Mouse (Mus musculus): ENCODE data around the gene Slc4a10.

DNA sequence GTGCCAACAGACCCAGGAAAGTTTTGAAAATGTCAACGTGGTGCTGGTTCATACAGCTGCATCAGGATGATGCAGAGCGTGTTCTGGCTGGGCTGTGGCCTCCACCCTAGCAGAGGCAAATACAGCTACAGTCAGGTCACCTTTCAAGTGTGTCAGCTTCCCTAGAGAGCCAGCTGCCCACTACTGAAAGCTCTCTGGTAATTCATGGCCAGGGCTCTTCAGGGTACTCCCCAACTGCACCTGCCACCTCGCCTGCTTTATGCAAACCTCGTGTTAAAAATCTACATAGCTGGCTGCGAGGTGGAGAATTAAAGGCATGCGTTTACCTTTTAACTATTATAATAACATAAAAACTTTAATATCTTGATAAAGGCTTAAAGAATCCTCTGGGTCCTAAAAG is 298.1 kb downstream of the Slc4a10 start:
- no peak for TF ChIP-seq CTCF (IDR thresholded peaks at IDR 0.05; ENCODE audit: control insufficient read depth, insufficient read depth, insufficient read length)
- TF ChIP-seq MYOD1 (IDR thresholded peaks at IDR 0.05; ENCODE audit: control insufficient read depth, insufficient read length, low read depth), result no peak
- no peak for TF ChIP-seq MAX (IDR thresholded peaks at IDR 0.05)
- no peak for TF ChIP-seq CEBPB (IDR thresholded peaks at IDR 0.05; ENCODE audit: low read depth)
- no peak for TF ChIP-seq FOSL1 (IDR thresholded peaks at IDR 0.05; ENCODE audit: insufficient read depth, low read length, poor library complexity, severe bottlenecking)
- no peak for TF ChIP-seq USF1 (IDR thresholded peaks at IDR 0.05; ENCODE audit: low read depth)
- TF ChIP-seq MYOG (IDR thresholded peaks at IDR 0.05; ENCODE audit: control insufficient read depth, extremely low read depth, insufficient read length), result no peak
